Mouse (Mus musculus) frontal cortex, postnatal 36 days (tissue): ENCODE data around the gene Vsig10.
"Not testable (repeated sequence)": the region's sequence is repeated elsewhere in the genome, so short reads cannot be mapped to it uniquely, and the experiment has no call there.

Experiments
- DNase-seq, 2 experiments: peaks; one replicate each; pipeline ENCODE4 v3.0.0; 2022; ENCODE audit warnings: low spot score in 2 of 2

Gene Vsig10

GRCm38 (mm10) chr5:117355648-117356303 is 36.9 kb downstream of the Vsig10 start:
- DNase-seq, result no peak

- peak in 1 of 2 experiments; percentile 39 for DNase-seq
Observed at GRCm38 (mm10) chr5:117356365-117357128, 37.7 kb downstream of the Vsig10 start.

- DNase-seq, result peak; percentile 65 to 68
Observed at GRCm38 (mm10) chr5:117357129-117357477, 38.2 kb downstream of the Vsig10 start, which contains the start of gene Wsb2. Wsb2 (plus strand) TSS chr5:117357304.

- peak; percentile 45 to 49 for DNase-seq
Observed at GRCm38 (mm10) chr5:117357478-117358247, 38.8 kb downstream of the Vsig10 start.

GRCm38 (mm10) chr5:117358248-117358630 is 39.4 kb downstream of the Vsig10 start:
- no peak for DNase-seq

GRCm38 (mm10) chr5:117358725-117359124 is 39.8 kb downstream of the Vsig10 start:
- peak; percentile 75 to 89 for DNase-seq

- no peak for DNase-seq
Observed at GRCm38 (mm10) chr5:117359497-117360227, 40.8 kb downstream of the Vsig10 start.

- no peak for DNase-seq
Observed at GRCm38 (mm10) chr5:117360228-117360515, 41.3 kb downstream of the Vsig10 start.

GRCm38 (mm10) chr5:117360631-117361541 is 42.0 kb downstream of the Vsig10 start:
- DNase-seq, result no peak

GRCm38 (mm10) chr5:117361590-117361989 is 42.7 kb downstream of the Vsig10 start:
- DNase-seq, result no peak

GRCm38 (mm10) chr5:117363066-117363782 is 44.3 kb downstream of the Vsig10 start:
- no peak for DNase-seq

GRCm38 (mm10) chr5:117364821-117365220 is 45.9 kb downstream of the Vsig10 start:
- DNase-seq, result no peak

GRCm38 (mm10) chr5:117365904-117366561 is 47.1 kb downstream of the Vsig10 start:
- no peak for DNase-seq

GRCm38 (mm10) chr5:117367206-117367605 is 48.3 kb downstream of the Vsig10 start:
- no peak for DNase-seq

GRCm38 (mm10) chr5:117370592-117370991 is 51.7 kb downstream of the Vsig10 start:
- DNase-seq, result no peak

GRCm38 (mm10) chr5:117373418-117373817 is 54.5 kb downstream of the Vsig10 start:
- no peak for DNase-seq

- peak; percentile 49 to 60 for DNase-seq
Observed at GRCm38 (mm10) chr5:117374372-117375049, 55.6 kb downstream of the Vsig10 start.

GRCm38 (mm10) chr5:117376331-117376761 is 57.5 kb downstream of the Vsig10 start:
- peak; percentile 64 to 71 for DNase-seq

- DNase-seq, result not testable (repeated sequence)
Observed at GRCm38 (mm10) chr5:117377731-117378130, 58.8 kb downstream of the Vsig10 start.
